In the genomic region with DNA sequence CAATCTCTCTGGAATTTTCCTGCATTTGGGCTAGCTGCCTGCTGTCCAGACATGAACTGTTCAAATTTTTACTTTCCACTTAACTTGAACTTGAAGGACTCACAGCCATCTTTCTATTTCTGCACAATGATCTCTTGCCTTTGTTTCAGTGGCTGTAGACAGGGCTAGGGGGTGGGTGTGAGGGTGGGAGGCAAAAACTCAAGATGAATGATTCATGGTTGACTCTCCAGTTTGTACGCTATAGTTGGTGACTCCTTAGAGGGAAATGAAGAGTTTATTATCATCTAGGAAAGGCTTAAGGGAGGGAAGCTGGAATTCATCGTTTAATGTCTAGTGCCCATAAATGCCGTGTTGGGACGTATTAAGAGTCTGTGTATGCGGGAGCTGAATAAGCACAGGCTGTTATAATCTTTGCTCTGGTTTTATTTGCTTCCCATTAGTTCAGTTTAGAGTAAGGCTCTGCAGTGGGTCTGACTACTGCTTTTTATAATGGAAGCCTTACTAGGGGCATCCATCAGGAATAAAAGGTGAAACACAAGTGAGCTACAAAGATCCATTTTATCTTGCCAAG, we compare ENCODE assay signal across 16 mouse cellular contexts. TPM values are rescaled to one million over a fixed set of nuclear protein-coding genes. Genes with fewer than 3 reads are reported as not detected.
A peak's percentile ranks its signal among the peaks of the same experiment; 100 is the strongest.
DNase-seq lines count a peak whose midpoint lies in the region; ATAC-seq and TF ChIP-seq lines count a peak whose summit lies in the region.
"Had no signal": no experiment of that assay in that cellular context is flagged by ENCODE, and none has a peak within 500 bp of the region (broad histone marks: within the 10 kb centered on the region; RNA-seq: fewer than 3 reads in every experiment).

No protein-coding gene starts in this region.

- peak overlapping the region; percentile 55 for H3K27ac ChIP-seq in heart, adult 2 months
- H3K27ac ChIP-seq in kidney, embryonic 15.5 days: peak overlapping the region; percentile 45; the same call in 1 of the 2 replicates
- H3K27ac ChIP-seq in neural tube, embryonic 13.5 days (replicated peaks): peak overlapping the region; percentile 72
- H3K27ac ChIP-seq: forebrain, embryonic 15.5 days; limb, embryonic 13.5 days had no signal

- 43% methylated on average over 5 of the region's 5 CpGs for WGBS in heart, adult 2 months
- WGBS in kidney, embryonic 15.5 days: 50% methylated on average over 5 of the region's 5 CpGs
- WGBS in neural tube, embryonic 13.5 days: 45% methylated on average over 5 of the region's 5 CpGs

- no peak for ATAC-seq in kidney, embryonic 15.5 days (replicated peaks; ENCODE audit: low FRiP score)
- peak; percentile 90 for ATAC-seq in neural tube, embryonic 13.5 days (ENCODE audit: low read depth)

- peaks cover 9% of the 10 kb centered on the region for H3K36me3 ChIP-seq in heart, adult 2 months (ENCODE audit: control insufficient read depth, insufficient read depth, low read length)
- H3K36me3 ChIP-seq in kidney, embryonic 15.5 days: no peaks in the 10 kb centered on the region
- H3K36me3 ChIP-seq in neural tube, embryonic 13.5 days: no peaks in the 10 kb centered on the region
- H3K36me3 ChIP-seq: forebrain, embryonic 15.5 days; limb, embryonic 13.5 days had no signal

- H3K79me2 ChIP-seq in heart, adult 2 months (replicated peaks; ENCODE audit: control insufficient read depth, insufficient read depth, low read length): no peaks in the 10 kb centered on the region; the same call in 1 of the 2 replicates

- intact Hi-C loops in heart, adult 2 months (cut with DNase I): no loop called here

- H3K4me3 ChIP-seq in heart, adult 2 months: no peak overlapping the region
- H3K4me3 ChIP-seq in kidney, embryonic 15.5 days (replicated peaks): no peak overlapping the region
- H3K4me3 ChIP-seq in neural tube, embryonic 13.5 days: no peak overlapping the region
- H3K4me3 ChIP-seq: forebrain, embryonic 15.5 days; limb, embryonic 13.5 days; megakaryocyte, embryonic 14.5 days had no signal

- no peaks in the 10 kb centered on the region for H3K9me3 ChIP-seq in kidney, embryonic 15.5 days (replicated peaks)
- H3K9me3 ChIP-seq in neural tube, embryonic 13.5 days: no peaks in the 10 kb centered on the region
- H3K9me3 ChIP-seq: forebrain, embryonic 15.5 days; limb, embryonic 13.5 days had no signal

- 0 out of 2 replicates have a peak overlapping the region, but pooled peaks have one; percentile 4 for H3K4me2 ChIP-seq in kidney, embryonic 15.5 days
- H3K4me2 ChIP-seq in neural tube, embryonic 13.5 days: no peak overlapping the region
- H3K4me2 ChIP-seq: forebrain, embryonic 15.5 days; limb, embryonic 13.5 days had no signal

- no peak for TF ChIP-seq CTCF in heart, adult 2 months (IDR thresholded peaks at IDR 0.05)

- H3K4me1 ChIP-seq in heart, adult 2 months (ENCODE audit: control insufficient read depth, insufficient read depth, low read length): peaks cover 10% of the 10 kb centered on the region
- H3K4me1 ChIP-seq in kidney, embryonic 15.5 days: peaks cover 12% of the 10 kb centered on the region
- H3K4me1 ChIP-seq in neural tube, embryonic 13.5 days (replicated peaks): peaks cover 24% of the 10 kb centered on the region
- H3K4me1 ChIP-seq: limb, embryonic 13.5 days had no signal

- no peak for TF ChIP-seq EP300 in heart, adult 2 months (IDR thresholded peaks at IDR 0.05; ENCODE audit: insufficient read depth, low read depth, low read length)

- TF ChIP-seq POLR2A in heart, adult 2 months (IDR thresholded peaks at IDR 0.05; ENCODE audit: insufficient read depth, low read depth, low read length): no peak

- H3K9ac ChIP-seq in heart, adult 2 months (ENCODE audit: low read depth, low read length): no peak overlapping the region
- H3K9ac ChIP-seq in kidney, embryonic 15.5 days: no peak overlapping the region
- H3K9ac ChIP-seq in neural tube, embryonic 13.5 days: no peak overlapping the region
- H3K9ac ChIP-seq: forebrain, embryonic 15.5 days; limb, embryonic 13.5 days had no signal

- DNase-seq in heart, adult 2 months: no peak
- no peak for DNase-seq in heart, adult 9 months (ENCODE audit: low spot score in 2 of 2)
- DNase-seq in kidney, postnatal 10 days: no peak
- no peak for DNase-seq in neural tube, embryonic 10.5 days (ENCODE audit: extremely low spot score, low spot score)
- no peak for DNase-seq in ovary, postnatal 36 days (ENCODE audit: low spot score)
- DNase-seq in thymus, postnatal 25 days: no peak
- DNase-seq: cerebellum, adult 9-11 months; gastrocnemius, postnatal 10 days; layer of hippocampus, postnatal 36 days; retina, postnatal 1 day; thymus, postnatal 4 days had no signal

- no peaks in the 10 kb centered on the region for H3K27me3 ChIP-seq in heart, adult 2 months (ENCODE audit: control insufficient read depth, insufficient read depth, low read length)
- no peaks in the 10 kb centered on the region for H3K27me3 ChIP-seq in kidney, embryonic 15.5 days
- H3K27me3 ChIP-seq in neural tube, embryonic 13.5 days: no peaks in the 10 kb centered on the region
- H3K27me3 ChIP-seq: forebrain, embryonic 15.5 days; limb, embryonic 13.5 days had no signal

RNA-seq across cellular contexts. Expression of a gene that starts 5.6 kb away (rescaled TPM):
- total RNA-seq in heart, adult 2 months (2021): 10 to 100 TPM; 27.2 to 27.4 TPM
- 10.4 and 28.1 TPM in 2 replicates for polyA plus RNA-seq in heart, adult 2 months (2012; rRNA removed)
- 22.8 and 26.7 TPM in 2 replicates for polyA plus RNA-seq in kidney, embryonic 15.5 days (2015; fragmentation: Nextera tagmentation; extraction: Ambion mirVana)
- 6.0 and 12.5 TPM in 2 replicates for polyA plus RNA-seq in neural tube, embryonic 13.5 days (2015; fragmentation: Nextera tagmentation; extraction: Ambion mirVana)
